20 mouse cellular contexts compared by ENCODE assay signal in the genomic region with DNA sequence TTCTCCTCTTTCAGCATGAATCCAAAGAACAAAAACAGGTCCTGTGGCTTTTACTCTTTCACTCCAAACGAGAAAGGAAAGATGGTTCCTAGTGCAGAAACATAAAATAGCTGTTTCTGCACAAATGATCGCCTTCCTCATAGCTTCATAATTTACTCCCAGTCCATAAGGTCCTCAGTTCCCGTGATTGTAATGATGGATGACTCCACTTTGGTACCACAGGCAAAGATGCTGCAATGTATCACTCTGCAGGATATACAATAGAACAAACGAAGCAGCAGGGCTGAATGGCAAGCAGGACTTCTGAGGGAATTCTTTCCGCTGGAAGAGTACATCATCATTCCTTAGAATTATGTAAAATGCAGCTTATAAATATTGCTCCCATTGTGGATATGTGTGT.
"Had no signal": no experiment of that assay in that cellular context is flagged by ENCODE, and none has a peak within 500 bp of the region (broad histone marks: within the 10 kb centered on the region; RNA-seq: fewer than 3 reads in every experiment).

No protein-coding gene starts in this region.

- H3K9ac ChIP-seq: intestine, embryonic 15.5 days; kidney, embryonic 15.5 days; liver, embryonic 14.5 days; liver, postnatal 0 days; lung, embryonic 14.5 days; midbrain, embryonic 12.5 days; neural tube, embryonic 12.5 days; stomach, embryonic 15.5 days had no signal

- H3K4me3 ChIP-seq: intestine, embryonic 15.5 days; kidney, embryonic 15.5 days; left cerebral cortex, adult 2 months; midbrain, embryonic 12.5 days; neural tube, embryonic 12.5 days; stomach, embryonic 15.5 days had no signal

- H3K36me3 ChIP-seq: intestine, embryonic 15.5 days; kidney, embryonic 15.5 days; midbrain, embryonic 12.5 days; neural tube, embryonic 12.5 days; stomach, embryonic 15.5 days had no signal

- DNase-seq: kidney, adult 11 months; kidney, adult 8-10 months; kidney, postnatal 10 days; kidney, postnatal 36 days; layer of hippocampus, postnatal 36 days; liver, postnatal 0 days; lung, embryonic 14.5 days; right cerebral cortex, adult 18-20 months; right cerebral cortex, postnatal 14 days; spleen, adult 18-20 months; thymus, postnatal 25 days had no signal

- H3K27me3 ChIP-seq: intestine, embryonic 15.5 days; kidney, embryonic 15.5 days; midbrain, embryonic 12.5 days; neural tube, embryonic 12.5 days; stomach, embryonic 15.5 days had no signal

- H3K27ac ChIP-seq: intestine, embryonic 15.5 days; kidney, embryonic 15.5 days; left cerebral cortex, adult 2 months; liver, embryonic 14.5 days; macrophage; midbrain, embryonic 12.5 days; neural tube, embryonic 12.5 days; stomach, embryonic 15.5 days had no signal

- ATAC-seq: intestine, embryonic 15.5 days; liver, postnatal 0 days; lung, postnatal 0 days had no signal

- H3K9me3 ChIP-seq: intestine, embryonic 15.5 days; kidney, embryonic 15.5 days; midbrain, embryonic 12.5 days; neural tube, embryonic 12.5 days; stomach, embryonic 15.5 days had no signal

- H3K4me2 ChIP-seq: intestine, embryonic 15.5 days; kidney, embryonic 15.5 days; lung, embryonic 14.5 days; midbrain, embryonic 12.5 days; neural tube, embryonic 12.5 days; stomach, embryonic 15.5 days had no signal

- H3K4me1 ChIP-seq: intestine, embryonic 15.5 days; kidney, embryonic 15.5 days; midbrain, embryonic 12.5 days; neural tube, embryonic 12.5 days; stomach, embryonic 15.5 days had no signal
